30 mouse cellular contexts compared by ENCODE assay signal in the genomic region with DNA sequence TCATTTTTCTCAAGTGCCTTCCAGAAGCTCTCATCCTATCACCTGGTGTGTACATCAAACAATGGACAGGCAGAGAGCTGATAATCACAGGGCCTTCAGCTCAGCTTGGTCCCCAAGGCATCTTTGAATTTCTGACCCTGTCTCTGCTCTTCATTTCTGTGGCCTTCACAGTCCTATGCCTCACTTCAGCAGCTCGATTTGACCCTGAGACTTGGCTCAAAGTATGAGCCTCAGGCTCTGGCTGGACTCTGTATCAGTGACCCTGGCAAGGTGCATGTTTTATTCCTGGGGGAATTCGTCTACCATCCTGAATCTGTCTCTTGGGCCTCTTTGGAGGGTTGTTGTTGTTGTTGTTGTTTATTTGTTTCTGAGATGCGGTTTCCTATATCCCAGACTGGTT.
DNase-seq lines count a peak whose midpoint lies in the region; ATAC-seq and TF ChIP-seq lines count a peak whose summit lies in the region.
"Had no signal": no experiment of that assay in that cellular context is flagged by ENCODE, and none has a peak within 500 bp of the region (broad histone marks: within the 10 kb centered on the region; RNA-seq: fewer than 3 reads in every experiment).

No protein-coding gene starts in this region.

- H3K27me3 ChIP-seq in hindbrain, embryonic 10.5 days (ENCODE audit: insufficient read depth, poor library complexity, severe bottlenecking), result no peaks in the 10 kb centered on the region
- no peaks in the 10 kb centered on the region for H3K27me3 ChIP-seq in hindbrain, embryonic 14.5 days (ENCODE audit: control insufficient read depth, insufficient read depth, low read length)
- no peaks in the 10 kb centered on the region for H3K27me3 ChIP-seq in liver, postnatal 0 days (ENCODE audit: insufficient read depth, low read length)
- no peaks in the 10 kb centered on the region for H3K27me3 ChIP-seq in liver, embryonic 11.5 days (replicated peaks; ENCODE audit: control insufficient read depth, insufficient read depth, low read length)
- H3K27me3 ChIP-seq: CH12.LX; heart, embryonic 13.5 days; intestine, embryonic 15.5 days; liver, embryonic 13.5 days; midbrain, embryonic 15.5 days; neural tube, embryonic 15.5 days had no signal

- H3K4me1 ChIP-seq in hindbrain, embryonic 10.5 days (replicated peaks), result peaks cover 34% of the 10 kb centered on the region
- H3K4me1 ChIP-seq in hindbrain, embryonic 14.5 days (replicated peaks; ENCODE audit: control insufficient read depth, insufficient read depth, low read length), result peaks cover 23% of the 10 kb centered on the region
- H3K4me1 ChIP-seq in liver, postnatal 0 days (ENCODE audit: insufficient read depth), result no peaks in the 10 kb centered on the region
- H3K4me1 ChIP-seq in liver, embryonic 11.5 days (replicated peaks; ENCODE audit: control insufficient read depth, insufficient read depth, low read length), result no peaks in the 10 kb centered on the region
- H3K4me1 ChIP-seq: liver, embryonic 13.5 days had no signal

- no peaks in the 10 kb centered on the region for H3K9me3 ChIP-seq in hindbrain, embryonic 10.5 days
- H3K9me3 ChIP-seq in hindbrain, embryonic 14.5 days (ENCODE audit: control insufficient read depth, low read length), result no peaks in the 10 kb centered on the region
- H3K9me3 ChIP-seq in liver, postnatal 0 days (ENCODE audit: low read length), result no peaks in the 10 kb centered on the region
- no peaks in the 10 kb centered on the region for H3K9me3 ChIP-seq in liver, embryonic 11.5 days (ENCODE audit: control insufficient read depth, low read length)
- H3K9me3 ChIP-seq: embryonic facial prominence, embryonic 12.5 days; heart, embryonic 13.5 days; intestine, embryonic 15.5 days; limb, embryonic 12.5 days; liver, embryonic 13.5 days; midbrain, embryonic 10.5 days; midbrain, embryonic 15.5 days; neural tube, embryonic 15.5 days had no signal

- H3K27ac ChIP-seq in hindbrain, embryonic 10.5 days, result peak overlapping the region; percentile 35; the same call in 1 of the 2 replicates
- H3K27ac ChIP-seq in hindbrain, embryonic 14.5 days, result no peak overlapping the region
- H3K27ac ChIP-seq in liver, postnatal 0 days (ENCODE audit: low read depth), result no peak overlapping the region
- H3K27ac ChIP-seq in liver, embryonic 11.5 days (ENCODE audit: low read depth, low read length), result no peak overlapping the region
- H3K27ac ChIP-seq: embryonic facial prominence, embryonic 12.5 days; heart, adult 2 months; heart, embryonic 13.5 days; intestine, embryonic 15.5 days; layer of hippocampus, adult 2 months; left cerebral cortex, adult 2 months; limb, embryonic 12.5 days; liver, embryonic 13.5 days; midbrain, embryonic 10.5 days; midbrain, embryonic 15.5 days; neural tube, embryonic 15.5 days had no signal

- no peak overlapping the region for H3K4me2 ChIP-seq in hindbrain, embryonic 14.5 days (replicated peaks)
- no peak overlapping the region for H3K4me2 ChIP-seq in liver, postnatal 0 days (ENCODE audit: low read depth, low read length)
- H3K4me2 ChIP-seq in liver, embryonic 11.5 days, result no peak overlapping the region
- H3K4me2 ChIP-seq: embryonic facial prominence, embryonic 12.5 days; heart, embryonic 13.5 days; intestine, embryonic 15.5 days; limb, embryonic 12.5 days; liver, embryonic 13.5 days; lung, embryonic 14.5 days; midbrain, embryonic 15.5 days; neural tube, embryonic 15.5 days had no signal

- no peak overlapping the region for H3K9ac ChIP-seq in hindbrain, embryonic 14.5 days
- H3K9ac ChIP-seq in liver, postnatal 0 days (replicated peaks), result no peak overlapping the region
- no peak overlapping the region for H3K9ac ChIP-seq in liver, embryonic 11.5 days (ENCODE audit: low read depth, low read length)
- H3K9ac ChIP-seq: embryonic facial prominence, embryonic 12.5 days; heart, embryonic 13.5 days; intestine, embryonic 15.5 days; limb, embryonic 12.5 days; liver, embryonic 13.5 days; lung, embryonic 14.5 days; midbrain, embryonic 15.5 days; neural tube, embryonic 15.5 days had no signal

- H3K4me3 ChIP-seq in hindbrain, embryonic 10.5 days, result no peak overlapping the region
- no peak overlapping the region for H3K4me3 ChIP-seq in hindbrain, embryonic 14.5 days (replicated peaks; ENCODE audit: low read length)
- no peak overlapping the region for H3K4me3 ChIP-seq in liver, postnatal 0 days (ENCODE audit: low read depth, low read length)
- no peak overlapping the region for H3K4me3 ChIP-seq in liver, embryonic 11.5 days (ENCODE audit: low read depth, low read length)
- H3K4me3 ChIP-seq: embryonic facial prominence, embryonic 12.5 days; heart, adult 2 months; heart, embryonic 13.5 days; intestine, embryonic 15.5 days; layer of hippocampus, adult 2 months; left cerebral cortex, adult 2 months; limb, embryonic 12.5 days; liver, embryonic 13.5 days; midbrain, embryonic 10.5 days; midbrain, embryonic 15.5 days; neural tube, embryonic 15.5 days had no signal

- ATAC-seq in hindbrain, embryonic 14.5 days (ENCODE audit: low FRiP score), result no peak
- no peak for ATAC-seq in liver, postnatal 0 days
- no peak for ATAC-seq in liver, embryonic 11.5 days (replicated peaks; ENCODE audit: low FRiP score)
- ATAC-seq: forebrain, embryonic 16.5 days; hindbrain, embryonic 16.5 days; intestine, embryonic 15.5 days; midbrain, embryonic 15.5 days had no signal

- no peaks in the 10 kb centered on the region for H3K36me3 ChIP-seq in hindbrain, embryonic 10.5 days
- no peaks in the 10 kb centered on the region for H3K36me3 ChIP-seq in hindbrain, embryonic 14.5 days (replicated peaks; ENCODE audit: control insufficient read depth, insufficient read depth)
- H3K36me3 ChIP-seq in liver, postnatal 0 days (replicated peaks; ENCODE audit: insufficient read depth, low read length), result no peaks in the 10 kb centered on the region
- no peaks in the 10 kb centered on the region for H3K36me3 ChIP-seq in liver, embryonic 11.5 days (ENCODE audit: control insufficient read depth, insufficient read depth, low read length)
- H3K36me3 ChIP-seq: embryonic facial prominence, embryonic 12.5 days; heart, embryonic 13.5 days; intestine, embryonic 15.5 days; limb, embryonic 12.5 days; liver, embryonic 13.5 days; midbrain, embryonic 10.5 days; midbrain, embryonic 15.5 days; neural tube, embryonic 15.5 days had no signal

- WGBS in hindbrain, embryonic 10.5 days, result 82% methylated on average over 3 of the region's 3 CpGs
- WGBS in hindbrain, embryonic 14.5 days, result 81% methylated on average over 3 of the region's 3 CpGs
- WGBS in liver, postnatal 0 days (ENCODE audit: insufficient replicate concordance), result 66% methylated on average over 3 of the region's 3 CpGs
- WGBS in liver, embryonic 11.5 days, result 64% methylated on average over 3 of the region's 3 CpGs

- TF ChIP-seq EP300 in liver, postnatal 0 days (IDR thresholded peaks at IDR 0.05; ENCODE audit: low read depth), result no peak

- peak; percentile 1 for DNase-seq in hindbrain, embryonic 10.5 days (ENCODE audit: low spot score)
- DNase-seq in hindbrain, embryonic 14.5 days (ENCODE audit: low spot score), result no peak
- DNase-seq in liver, postnatal 0 days, result peak; percentile 3
- DNase-seq in liver, embryonic 11.5 days (ENCODE audit: low spot score), result no peak
- DNase-seq in adrenal gland, postnatal 14 days, result peak; percentile 46
- no peak for DNase-seq in lung, postnatal 4 days
- DNase-seq: B cell, adult 2 months; cerebellum, adult 11 months; cerebellum, adult 9-10 months; cerebellum, postnatal 36 days; heart, adult 2 months; heart, postnatal 10 days; kidney, adult 9 months; liver, embryonic 13.5 days; lung, postnatal 14 days; retina, postnatal 1 day; right cerebral cortex, postnatal 14 days had no signal

- no peak for TF ChIP-seq CTCF in liver, postnatal 0 days (IDR thresholded peaks at IDR 0.05; ENCODE audit: low read depth)

Comparison
In these comparisons a context has a peak if more than half of its experiments do, and no peak if none do; other contexts are left out.
1. DNase-seq: peak in hindbrain, embryonic 10.5 days (single experiment), liver, postnatal 0 days (single experiment) and adrenal gland, postnatal 14 days (single experiment); none in hindbrain, embryonic 14.5 days (single experiment), liver, embryonic 11.5 days (single experiment) and lung, postnatal 4 days (0 of 2).